Mouse (Mus musculus) mesoderm, embryonic 11.5 days (tissue): ENCODE measurements around the gene Atp1a4.

ENCODE experiments used
- DNase-seq: peaks from one replicate; pipeline ENCODE4 v3.0.0-alpha.2; 2012; ENCODE audit warnings: low read depth, low spot score

Gene Atp1a4

DNA sequence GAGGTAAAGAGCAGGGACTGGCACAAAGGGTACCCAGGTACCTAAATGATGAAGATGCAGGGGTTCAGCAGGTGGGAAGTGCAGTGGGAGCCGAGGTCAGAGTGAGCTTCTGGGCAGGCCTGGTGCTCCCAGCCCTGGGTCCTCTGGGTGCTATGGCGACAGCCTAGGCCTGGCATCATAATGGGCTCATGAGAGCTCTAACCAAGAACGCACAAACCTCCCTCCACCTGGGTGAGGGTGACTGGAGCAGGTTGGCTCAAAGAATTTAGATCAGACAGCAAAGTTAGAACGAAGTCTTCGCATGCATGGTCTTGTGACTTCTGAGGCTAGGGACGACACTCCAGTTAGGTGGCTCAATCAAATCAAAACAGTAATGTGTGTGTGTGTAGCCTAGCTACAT, at the start of gene Atp1a4:
Gene Atp1a4, minus strand, starts transcription at position 101 of the 400 bp plus-strand sequence.
- DNase-seq, result no peak

DNA sequence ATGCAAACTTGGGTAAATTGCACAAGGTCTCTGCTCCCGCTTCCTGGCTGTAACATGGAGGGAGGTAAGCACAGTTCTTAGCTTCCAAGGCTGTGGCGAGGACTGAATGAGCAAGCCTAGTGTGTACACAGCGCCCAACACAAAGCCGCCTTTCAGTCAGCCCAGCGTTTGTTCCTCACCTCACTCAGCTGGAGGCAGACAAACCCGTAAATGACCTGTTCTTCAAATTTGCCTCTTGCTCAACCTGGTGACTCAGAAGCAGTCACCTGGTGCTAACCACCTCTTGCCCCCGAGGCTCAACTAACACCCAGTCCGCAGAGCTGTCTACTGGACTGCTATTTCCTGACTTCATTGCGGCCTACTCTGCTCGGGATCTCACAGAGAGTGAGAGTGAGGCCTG, 49.7 kb upstream of the Atp1a4 start:
- no peak for DNase-seq

DNA sequence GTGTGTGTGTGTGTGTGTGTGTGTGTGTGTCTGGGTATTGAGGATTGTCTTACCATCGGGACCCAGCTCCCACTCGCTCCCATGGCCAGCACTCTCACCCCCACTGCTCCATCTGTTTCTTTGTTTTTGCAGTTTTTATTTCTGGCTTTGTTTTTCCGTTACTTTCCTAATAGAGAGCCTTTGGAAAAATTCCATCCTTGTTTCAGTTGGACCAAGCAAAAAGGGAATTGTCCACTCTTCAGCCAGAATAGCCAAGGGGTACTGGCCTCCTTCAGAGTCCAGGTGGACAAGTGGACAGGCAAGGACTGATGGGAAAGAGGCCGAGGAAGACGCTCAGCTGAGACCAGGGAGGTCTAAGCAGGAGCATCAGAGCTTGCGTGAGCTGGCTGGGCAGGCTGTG, 48.7 kb upstream of the Atp1a4 start:
- DNase-seq, result no peak

DNA sequence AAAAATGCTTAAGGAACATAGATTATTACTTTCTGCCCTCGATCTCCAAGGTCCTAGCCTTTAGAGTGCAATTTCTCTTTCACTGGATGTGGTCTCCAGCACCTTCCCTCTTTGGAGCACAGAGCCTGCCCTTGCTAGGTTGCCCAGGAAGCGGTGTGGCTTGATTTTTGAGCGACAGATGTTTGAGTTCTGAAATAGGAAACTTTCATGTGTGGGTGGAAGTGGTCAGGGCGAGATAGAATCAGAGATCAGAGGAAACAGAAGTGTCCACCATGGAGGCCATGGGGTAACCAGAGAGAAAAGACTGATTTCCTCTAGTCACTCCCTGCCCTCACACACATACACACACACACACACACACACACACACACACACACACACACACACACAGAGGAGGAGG, 48.0 kb upstream of the Atp1a4 start:
- no peak for DNase-seq

DNA sequence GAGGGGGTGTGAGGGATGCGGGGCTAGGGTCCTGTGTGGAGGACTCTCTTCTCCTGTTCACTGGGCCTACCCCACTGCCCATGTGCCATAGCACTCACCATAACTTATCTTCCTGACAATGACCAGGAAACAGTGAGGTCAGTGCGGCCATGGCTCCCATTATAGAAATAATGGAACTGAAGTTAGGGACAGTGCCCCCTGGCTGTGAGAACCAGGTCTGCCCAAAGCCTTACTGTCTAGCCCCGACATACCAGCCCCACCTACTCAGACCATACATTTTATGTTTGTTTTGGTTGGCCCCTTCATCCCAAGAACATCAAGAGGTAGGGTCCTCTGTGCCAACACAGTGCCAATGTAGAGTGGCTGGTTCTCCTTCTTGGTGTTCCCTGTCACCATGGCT, 47.4 kb upstream of the Atp1a4 start:
- DNase-seq, result no peak

DNA sequence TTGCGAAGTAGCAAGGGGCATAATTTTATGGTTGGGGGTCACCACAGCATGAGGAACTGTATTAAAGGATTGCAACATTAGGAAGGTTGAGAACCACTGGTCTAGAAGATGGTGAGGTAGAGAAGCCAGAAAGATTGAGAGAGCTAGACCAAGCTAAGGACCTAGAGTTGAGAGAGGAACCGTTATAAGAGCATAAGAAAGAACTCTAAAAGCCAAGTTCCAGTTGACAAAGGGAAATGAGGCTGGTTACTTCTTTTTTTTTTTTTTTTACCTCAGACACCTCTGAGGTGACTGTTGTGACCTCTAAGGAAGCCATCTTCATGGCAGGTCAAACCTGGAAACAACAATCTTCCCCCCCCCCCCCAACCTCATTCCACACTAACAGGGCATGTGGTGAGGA, 46.9 kb upstream of the Atp1a4 start:
- no peak for DNase-seq

DNA sequence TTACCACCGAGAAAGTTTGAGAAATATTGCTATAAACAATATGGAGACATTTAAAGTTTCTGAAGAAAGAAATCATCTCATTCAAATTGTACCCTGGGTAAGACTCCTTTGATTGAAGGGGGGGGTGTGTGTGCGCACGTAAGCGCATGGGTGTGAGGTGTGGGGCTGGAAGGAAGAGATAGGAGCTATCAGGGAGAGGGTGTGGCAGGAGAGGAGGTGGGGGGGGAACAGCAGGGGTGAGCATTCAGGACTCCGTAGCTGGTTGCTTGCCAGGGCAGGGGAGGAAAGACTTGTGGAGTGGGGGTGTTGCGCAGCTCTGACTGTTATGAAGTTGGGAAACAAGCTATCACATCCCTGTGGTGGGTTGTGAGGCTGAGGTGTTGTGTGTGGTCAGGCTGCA, 46.2 kb upstream of the Atp1a4 start:
- DNase-seq, result no peak

DNA sequence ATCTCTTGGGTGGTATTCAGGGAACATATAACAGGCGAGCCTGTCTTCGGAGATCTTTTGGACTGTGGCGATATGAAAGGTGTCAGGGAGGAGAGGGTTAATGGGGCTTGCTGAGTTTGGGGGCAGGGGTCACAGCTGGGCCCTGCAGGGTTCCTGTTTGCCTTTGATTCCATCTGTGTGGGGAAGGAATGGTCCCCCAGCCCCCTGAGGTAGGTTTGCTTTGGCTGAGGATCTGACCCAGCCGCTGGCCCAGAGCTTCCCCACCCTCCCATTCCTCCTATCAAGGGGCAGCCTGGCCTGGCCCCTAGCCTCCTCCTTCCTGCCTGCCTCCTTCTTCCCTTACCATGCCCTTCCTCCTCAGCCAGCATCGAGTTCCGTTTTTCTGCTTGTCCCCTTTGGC, 44.6 kb upstream of the Atp1a4 start:
- no peak for DNase-seq

DNA sequence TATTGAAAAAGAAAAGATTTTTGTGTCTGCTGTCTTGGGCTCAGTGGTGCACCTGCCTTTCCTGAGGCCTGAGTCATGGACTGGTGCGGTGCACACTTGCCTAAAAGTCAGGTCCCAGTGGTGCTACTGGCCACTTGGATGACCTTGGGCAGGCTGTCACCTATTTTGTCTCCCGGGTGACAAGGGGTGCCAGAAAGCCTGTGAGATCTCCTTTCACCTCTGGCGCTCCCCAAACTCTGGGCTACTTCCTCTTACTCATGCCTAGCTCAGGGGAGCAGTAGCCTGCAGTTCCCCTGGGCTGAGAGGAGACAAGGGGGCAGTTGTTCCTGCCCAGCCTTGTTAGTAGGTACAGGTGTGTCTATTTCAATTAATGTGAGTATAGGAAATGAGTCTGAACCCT, 44.1 kb upstream of the Atp1a4 start:
- DNase-seq, result no peak

DNA sequence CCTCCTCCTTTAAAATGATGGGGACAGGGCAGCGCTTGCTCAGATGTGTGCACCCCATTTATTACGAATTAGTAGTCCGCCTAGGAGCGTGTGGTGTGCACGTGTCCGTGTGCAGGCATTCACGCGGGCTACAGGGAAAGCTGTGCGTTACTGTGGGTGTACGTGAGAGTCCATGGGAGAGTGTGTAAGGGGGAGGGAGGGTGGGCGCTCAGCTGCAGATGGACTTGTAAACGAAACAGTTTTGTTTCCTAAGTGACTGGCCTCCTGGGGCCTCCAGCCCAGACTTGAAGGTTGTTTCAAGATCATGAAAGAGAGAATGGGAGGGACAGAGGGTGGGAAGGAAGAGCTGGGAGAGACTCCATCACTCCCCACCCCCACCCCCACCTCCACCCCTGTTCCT, 43.0 kb upstream of the Atp1a4 start:
- peak; percentile 58 for DNase-seq

DNA sequence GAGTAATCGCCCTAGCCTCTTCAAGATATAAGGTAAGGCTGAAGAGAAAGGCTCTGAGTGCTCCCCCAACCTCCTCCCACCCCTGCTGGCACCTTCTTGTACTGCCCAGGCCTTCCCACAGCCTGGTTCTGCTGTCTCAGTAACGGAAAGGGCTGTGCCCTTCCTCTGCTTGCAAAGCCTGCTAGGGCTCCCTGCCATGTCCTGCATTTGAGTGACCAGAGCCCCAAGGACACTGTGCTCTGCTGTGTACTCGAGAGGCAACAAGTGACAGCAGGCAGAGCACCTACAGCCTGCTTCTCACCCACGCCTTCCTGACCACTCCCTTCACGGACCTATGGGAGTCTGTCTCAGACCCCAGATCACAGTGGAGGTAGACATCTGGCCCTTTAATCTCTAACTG, 42.0 kb upstream of the Atp1a4 start:
- DNase-seq, result no peak

DNA sequence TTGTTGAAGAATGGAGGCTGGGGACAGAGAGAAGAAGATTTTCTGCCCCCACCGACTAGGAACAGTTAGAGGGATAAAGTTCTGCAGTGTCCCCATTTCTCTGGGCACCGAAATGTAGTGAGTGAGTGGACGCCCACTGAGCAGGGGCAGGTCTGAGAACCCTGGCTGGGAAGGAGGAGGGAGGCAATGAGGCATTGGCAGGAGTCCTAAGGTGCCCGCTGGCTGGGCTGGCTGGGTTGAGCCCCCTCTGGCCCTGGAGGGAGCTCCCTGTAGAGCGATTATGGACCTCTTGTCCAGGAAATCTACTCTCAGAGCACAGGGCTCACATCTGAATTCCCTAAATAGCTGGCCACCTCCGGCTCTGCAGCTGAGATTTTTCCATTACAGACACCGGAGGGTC, 41.3 kb upstream of the Atp1a4 start:
- no peak for DNase-seq

DNA sequence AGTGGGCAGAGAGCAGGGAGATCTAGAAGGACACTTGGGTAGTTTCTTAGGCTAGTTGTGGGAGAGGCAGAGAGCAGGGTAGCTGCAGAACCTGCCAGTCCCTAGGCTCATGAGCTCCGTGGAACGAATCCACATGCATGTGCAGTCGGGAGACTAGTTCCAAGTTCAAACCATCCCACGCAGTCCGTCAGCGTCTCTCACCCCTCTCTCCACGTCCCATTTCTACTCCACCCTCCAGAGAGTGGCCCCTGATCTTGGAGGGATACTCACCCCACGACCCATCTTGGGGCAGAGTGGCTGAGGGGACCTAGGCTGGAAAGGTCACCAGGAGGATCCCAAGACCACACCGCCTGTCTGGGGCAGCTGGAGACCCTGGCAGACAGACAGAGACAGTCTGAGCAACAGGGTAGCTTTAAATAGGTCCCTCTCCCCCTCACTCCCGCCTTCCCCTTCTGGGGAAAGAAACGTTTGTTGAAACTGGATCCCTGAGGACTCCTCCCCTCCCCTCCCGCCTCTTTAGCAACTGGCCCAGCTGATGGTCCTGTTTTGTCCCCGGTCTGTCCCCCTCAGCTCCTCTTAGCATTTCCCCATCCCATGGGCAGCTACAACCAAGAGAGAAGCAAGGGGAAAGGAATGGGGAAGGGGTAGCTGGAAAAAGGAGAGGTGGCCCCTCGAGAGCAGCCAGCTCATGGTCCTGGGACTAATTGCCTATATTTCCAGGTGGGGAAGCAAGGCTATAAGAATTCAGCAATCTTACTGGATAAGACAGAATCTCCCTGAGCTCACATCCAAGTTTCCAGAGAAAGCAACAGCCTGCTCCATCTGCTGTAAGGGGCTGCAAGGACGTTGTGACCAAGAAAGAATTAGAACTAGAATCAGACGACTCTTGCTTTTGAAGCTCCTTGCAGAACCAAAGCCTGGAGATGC, 39.7 kb upstream of the Atp1a4 start, which contains the start of gene Atp1a2:
Gene Atp1a2, minus strand, starts transcription at position 454 of the 927 bp plus-strand sequence.
- DNase-seq, result peak; percentile 39

DNA sequence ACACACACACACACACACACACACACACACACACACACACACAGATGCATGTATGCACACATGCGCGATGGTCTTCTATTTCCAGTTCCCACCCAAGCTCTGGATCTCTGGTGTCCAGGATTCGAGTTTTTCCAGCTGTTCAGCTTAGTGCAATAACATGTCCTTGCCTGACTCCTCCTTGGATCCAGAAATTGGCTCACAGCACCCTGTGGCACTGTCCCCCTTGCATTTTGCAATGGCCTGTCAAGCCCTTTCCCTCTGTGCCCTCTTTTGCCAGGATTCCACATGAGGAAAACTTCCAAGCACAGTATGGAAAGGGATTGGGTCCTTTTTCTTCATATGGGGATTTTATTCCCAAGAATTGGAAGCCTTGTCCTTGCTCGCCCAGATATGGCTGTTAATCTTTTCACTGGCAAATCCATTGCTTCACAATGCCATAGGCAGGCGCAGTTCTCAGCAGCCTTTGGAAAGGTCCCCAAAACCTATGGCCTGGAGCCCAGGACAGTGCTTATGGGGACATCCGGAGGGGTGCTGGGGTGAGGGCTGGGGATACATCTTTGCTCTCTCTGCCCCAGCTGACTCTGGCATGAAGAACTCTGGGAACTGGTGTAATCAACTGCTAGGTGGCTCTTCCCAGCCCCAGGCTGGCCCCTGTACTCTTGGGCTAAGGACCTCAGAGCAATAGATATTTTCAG, 38.7 kb upstream of the Atp1a4 start:
- DNase-seq, result no peak

DNA sequence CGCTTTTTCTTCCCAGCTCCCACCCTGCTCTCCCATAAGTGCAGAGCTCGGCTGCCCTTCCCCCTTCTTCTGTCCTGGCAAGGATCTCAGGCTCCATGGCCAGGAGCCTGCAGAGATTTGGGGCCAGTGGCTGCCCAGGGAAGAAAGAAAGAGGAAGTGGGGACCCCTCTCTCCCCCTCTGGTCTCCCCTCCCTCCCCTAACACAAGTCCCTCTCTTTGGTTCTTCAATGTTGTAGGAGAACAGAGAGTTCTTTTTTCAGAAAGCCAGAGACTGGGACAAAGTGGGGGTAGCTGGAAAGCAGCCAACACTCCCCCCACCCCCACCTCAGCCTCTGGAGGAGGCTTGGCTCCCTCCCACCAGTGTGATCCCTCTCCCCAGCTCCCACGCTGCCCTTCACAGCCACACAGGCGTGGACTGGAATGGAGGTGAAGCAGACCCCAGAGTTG, 37.6 kb upstream of the Atp1a4 start:
- DNase-seq, result no peak

DNA sequence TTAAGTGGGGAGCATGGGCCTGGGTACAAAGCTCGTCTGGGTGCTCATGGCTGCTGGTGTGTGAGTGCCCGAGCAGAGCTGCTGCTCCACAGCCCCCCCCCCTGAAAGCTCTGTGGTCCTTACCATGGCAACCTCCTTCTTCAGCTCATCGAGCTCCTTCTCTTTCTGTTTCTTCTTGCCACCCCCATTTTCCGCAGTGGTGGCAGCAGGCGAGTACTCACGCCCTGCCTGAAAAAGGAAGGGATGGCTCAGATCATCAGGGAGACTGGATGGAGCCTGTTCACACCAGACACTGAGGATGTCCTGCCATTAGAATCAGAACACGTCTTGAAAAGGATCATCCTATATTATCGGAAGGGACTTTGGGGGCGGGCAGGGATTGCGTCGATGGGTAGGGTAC, 35.2 kb upstream of the Atp1a4 start:
- no peak for DNase-seq

DNA sequence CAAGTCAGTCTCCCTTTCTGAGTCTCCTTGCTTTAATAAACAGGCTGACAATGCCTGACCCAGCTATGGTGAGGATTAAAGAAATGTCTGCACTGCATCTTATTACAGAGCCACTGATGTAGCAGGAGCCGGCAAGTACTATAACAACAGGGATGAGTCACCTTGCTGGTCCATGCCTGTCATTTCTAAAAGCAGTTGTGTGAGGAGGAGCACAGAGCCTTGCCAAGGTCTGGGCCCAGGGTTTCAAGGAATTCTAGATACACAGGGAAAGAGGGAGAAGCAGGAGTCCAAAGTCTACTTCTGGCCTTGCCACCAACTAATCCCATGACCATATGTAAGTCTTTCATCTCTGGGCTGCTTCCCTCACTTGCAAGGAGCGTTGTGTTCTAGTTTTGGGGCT, 34.7 kb upstream of the Atp1a4 start:
- no peak for DNase-seq

DNA sequence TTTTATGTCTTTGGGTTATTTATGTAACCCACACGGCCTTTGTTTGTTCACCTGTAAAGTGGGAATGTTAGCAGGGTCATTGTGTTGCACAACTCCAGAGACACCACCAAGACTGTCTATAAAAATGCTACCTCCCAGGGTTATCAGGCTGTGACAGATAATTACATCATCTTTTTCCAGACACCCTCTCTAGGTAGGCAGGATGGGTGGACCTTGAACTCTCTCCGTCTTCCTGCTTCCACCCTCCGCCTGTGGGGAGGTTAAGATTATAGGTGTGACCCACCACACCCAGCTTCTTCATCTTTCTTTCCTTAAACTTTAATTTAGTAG, 31.4 kb upstream of the Atp1a4 start:
- DNase-seq, result no peak

DNA sequence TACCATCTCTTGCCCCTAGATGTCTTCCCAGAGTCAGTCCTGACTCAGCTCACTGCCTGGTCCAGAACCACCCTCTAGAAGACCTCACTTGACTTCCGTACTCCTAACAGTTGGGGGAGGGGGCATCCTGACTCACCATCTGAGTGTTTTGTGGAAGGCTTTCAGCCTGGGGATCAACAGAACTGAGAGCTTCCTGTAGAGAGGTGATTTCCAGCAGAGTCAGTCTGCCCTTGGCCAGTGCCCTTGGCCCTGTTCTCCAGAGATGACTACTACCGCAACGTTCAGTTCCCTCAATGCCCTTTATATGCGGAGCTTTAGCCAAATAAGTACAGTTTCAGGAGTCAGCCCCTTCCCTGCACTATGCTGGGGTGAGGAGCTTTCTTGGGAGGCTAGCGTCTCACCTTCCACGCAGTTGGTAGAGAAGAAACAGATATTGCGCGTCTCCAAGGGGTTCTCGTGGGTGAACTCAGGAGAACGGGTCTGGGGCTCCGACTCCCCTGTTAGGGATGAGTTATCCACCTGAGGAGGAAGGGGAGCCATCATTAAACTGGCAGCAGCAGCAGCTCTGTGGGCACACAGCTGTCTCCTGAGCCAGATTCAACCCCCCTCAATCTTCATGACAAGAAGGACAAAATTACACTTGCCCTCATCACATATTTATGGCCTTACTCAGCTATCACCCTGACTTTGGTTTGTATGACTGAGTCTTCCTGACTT, 30.8 kb upstream of the Atp1a4 start:
- DNase-seq, result no peak

DNA sequence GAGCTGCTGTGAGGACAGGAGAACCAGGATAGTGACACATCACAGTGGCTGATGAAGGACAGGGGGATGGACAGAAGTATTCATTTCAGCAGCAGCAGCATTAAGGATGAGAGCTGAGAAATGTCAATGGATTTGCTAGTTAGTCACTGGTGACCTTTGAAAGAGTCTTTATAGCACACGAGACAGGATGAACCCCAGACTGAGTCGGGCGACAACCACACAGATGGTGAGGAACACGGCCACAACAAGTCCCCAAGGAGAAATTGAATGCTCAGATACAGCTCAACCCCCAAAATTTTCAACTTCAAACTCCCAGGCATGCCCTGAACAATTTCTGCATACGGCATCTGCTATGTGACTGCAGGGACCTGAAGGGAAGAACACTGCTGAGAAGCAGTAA, 28.5 kb upstream of the Atp1a4 start:
- no peak for DNase-seq

DNA sequence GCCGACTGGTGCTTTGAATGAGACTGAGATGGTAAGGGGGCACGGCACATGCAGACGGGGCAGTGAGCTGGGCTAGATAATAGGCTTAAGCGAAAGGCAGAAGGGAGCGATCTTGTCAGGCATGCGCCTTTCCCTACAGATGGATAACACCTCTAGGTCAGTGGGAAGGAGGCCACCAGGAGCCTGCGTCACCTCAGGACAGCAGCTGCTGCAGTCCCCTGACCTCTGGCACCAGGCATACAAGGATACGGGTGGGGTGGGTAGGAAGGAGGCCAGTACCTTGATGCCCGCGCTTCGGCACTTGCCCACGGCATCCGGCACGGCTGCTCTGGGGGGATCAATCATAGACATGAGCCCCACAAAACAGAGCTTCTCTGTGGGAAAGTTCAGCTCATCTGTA, 26.0 kb upstream of the Atp1a4 start:
- DNase-seq, result no peak

DNA sequence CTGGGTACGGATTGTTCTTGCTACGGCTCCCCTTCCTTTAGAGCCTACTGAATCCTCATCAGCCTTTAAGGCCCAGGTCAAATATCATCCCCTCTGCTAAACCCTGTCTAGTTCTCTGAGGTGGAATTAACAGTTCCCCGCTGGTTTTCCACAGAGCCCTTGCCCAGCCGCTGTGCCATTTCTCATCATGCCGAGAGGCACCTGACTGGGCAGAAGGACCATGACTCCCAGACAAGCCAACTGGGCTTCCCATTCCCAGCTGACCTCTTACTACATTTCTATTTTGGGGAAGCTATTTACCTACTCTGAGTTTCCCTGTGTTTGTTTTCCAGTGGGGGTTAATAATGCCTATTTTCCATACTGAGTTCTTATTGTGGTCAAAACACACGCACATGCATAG, 24.9 kb upstream of the Atp1a4 start:
- DNase-seq, result no peak
